In genomic region chr6:120493374-120494181, GRCm38 (mm10) we compare ENCODE assay signal across 7 mouse cellular contexts. TPM values are rescaled to one million over a fixed set of nuclear protein-coding genes. Genes with fewer than 3 reads are reported as not detected.
DNase-seq lines count a peak whose midpoint lies in the region; ATAC-seq and TF ChIP-seq lines count a peak whose summit lies in the region.

TSS of gene Tmem121b (minus strand) at chr6:120493807.

- peak within 1 kb of the TSS; percentile 39 to 54 for H3K4me3 ChIP-seq in MEL (ENCODE audit: control insufficient read depth in 1 of 2, insufficient read depth in 1 of 2, low read depth in 2 of 2, low read length in 2 of 2)
- peak within 1 kb of the TSS; percentile 62 for H3K4me3 ChIP-seq in embryonic facial prominence, embryonic 15.5 days (replicated peaks)
- H3K4me3 ChIP-seq in hindbrain, embryonic 11.5 days (ENCODE audit: low read depth, low read length): peak within 1 kb of the TSS; percentile 79

- H3K9ac ChIP-seq in MEL (ENCODE audit: control insufficient read depth, low read depth, low read length, poor library complexity, severe bottlenecking): peak within 1 kb of the TSS; percentile 49
- H3K9ac ChIP-seq in embryonic facial prominence, embryonic 15.5 days: peak within 1 kb of the TSS; percentile 24
- H3K9ac ChIP-seq in hindbrain, embryonic 11.5 days (ENCODE audit: low read depth, low read length): peak within 1 kb of the TSS; percentile 80

- peak; percentile 53 for DNase-seq in MEL (ENCODE audit: low read depth, low spot score)
- peak; percentile 54 to 67 for DNase-seq in adrenal gland, postnatal 36 days
- DNase-seq in hindbrain, embryonic 11.5 days (ENCODE audit: low spot score): peak; percentile 88
- DNase-seq in left cerebral cortex, adult 8-10 months (ENCODE audit: low spot score in 2 of 2): peak; percentile 66 to 95
- peak; percentile 95 to 96 for DNase-seq in right cerebral cortex, postnatal 10 days (ENCODE audit: low spot score in 2 of 2)

- no peaks in the 10 kb centered on the region for H3K9me3 ChIP-seq in MEL (replicated peaks; ENCODE audit: insufficient read depth, low read length)
- H3K9me3 ChIP-seq in embryonic facial prominence, embryonic 15.5 days (replicated peaks): no peaks in the 10 kb centered on the region
- H3K9me3 ChIP-seq in hindbrain, embryonic 11.5 days (ENCODE audit: control insufficient read depth, low read length): no peaks in the 10 kb centered on the region

- H3K27me3 ChIP-seq in MEL (ENCODE audit: control insufficient read depth in 1 of 2, insufficient read depth in 2 of 2, low read length in 2 of 2): peaks cover 0 to 14% of the 10 kb centered on the region in 2 experiments; a peak in 3 of 4 replicates
- H3K27me3 ChIP-seq in embryonic facial prominence, embryonic 15.5 days: peaks cover 25% of the 10 kb centered on the region
- peaks cover 14% of the 10 kb centered on the region for H3K27me3 ChIP-seq in hindbrain, embryonic 11.5 days (ENCODE audit: control insufficient read depth, insufficient read depth, low read length)

- TF ChIP-seq POLR2A in MEL (IDR thresholded peaks at IDR 0.05; ENCODE audit: control insufficient read depth in 1 of 2, insufficient read depth in 1 of 2, low read depth in 1 of 2, low read length in 2 of 2, poor library complexity in 1 of 2): no peak

- TF ChIP-seq EP300 in MEL (IDR thresholded peaks at IDR 0.05; ENCODE audit: low read depth in 1 of 2, low read length in 2 of 2): no peak

- H3K27ac ChIP-seq in MEL (ENCODE audit: control insufficient read depth, low read depth, low read length): no peak within 1 kb of the TSS
- H3K27ac ChIP-seq in embryonic facial prominence, embryonic 15.5 days (replicated peaks): no peak within 1 kb of the TSS
- peak within 1 kb of the TSS; percentile 93 for H3K27ac ChIP-seq in hindbrain, embryonic 11.5 days (ENCODE audit: low read depth, low read length)

- no peaks in the 10 kb centered on the region for H3K36me3 ChIP-seq in MEL (ENCODE audit: control insufficient read depth in 1 of 2, insufficient read depth in 2 of 2, low read length in 2 of 2)
- no peaks in the 10 kb centered on the region for H3K36me3 ChIP-seq in embryonic facial prominence, embryonic 15.5 days
- no peaks in the 10 kb centered on the region for H3K36me3 ChIP-seq in hindbrain, embryonic 11.5 days (ENCODE audit: control insufficient read depth, insufficient read depth, low read length)

- 1% methylated on average over 46 of the region's 84 CpGs for WGBS in embryonic facial prominence, embryonic 15.5 days
- WGBS in hindbrain, embryonic 11.5 days: under 1% methylated on average over 51 of the region's 84 CpGs

- H3K4me2 ChIP-seq in embryonic facial prominence, embryonic 15.5 days (replicated peaks): peak within 1 kb of the TSS; percentile 96
- H3K4me2 ChIP-seq in hindbrain, embryonic 11.5 days (replicated peaks; ENCODE audit: low read depth, low read length): peak within 1 kb of the TSS; percentile 91

- H3K79me2 ChIP-seq in MEL (ENCODE audit: control insufficient read depth, insufficient read depth, low read length, poor library complexity): no peaks in the 10 kb centered on the region

- TF ChIP-seq CTCF in MEL (IDR thresholded peaks at IDR 0.05 in 2 of 3, conservative IDR thresholded peaks at IDR 0.05 in 1 of 3; ENCODE audit: control insufficient read depth in 1 of 3, insufficient read depth in 1 of 3, low read depth in 2 of 3, low read length in 3 of 3, poor library complexity in 1 of 3, severe bottlenecking in 1 of 3): no peak

- H3K4me1 ChIP-seq in MEL (ENCODE audit: control insufficient read depth in 1 of 2, insufficient read depth in 2 of 2, low read length in 2 of 2): peaks cover 0 to 2% of the 10 kb centered on the region in 2 experiments; a peak in 1 of 4 replicates
- peaks cover 25% of the 10 kb centered on the region for H3K4me1 ChIP-seq in embryonic facial prominence, embryonic 15.5 days
- H3K4me1 ChIP-seq in hindbrain, embryonic 11.5 days (replicated peaks; ENCODE audit: control insufficient read depth, insufficient read depth, low read length): peaks cover 11% of the 10 kb centered on the region

- peak; percentile 48; the same call in 1 of the 2 replicates for ATAC-seq in embryonic facial prominence, embryonic 15.5 days (ENCODE audit: insufficient number of reproducible peaks, low FRiP score, low TSS enrichment, low read depth)
- peak; percentile 87 for ATAC-seq in hindbrain, embryonic 11.5 days (ENCODE audit: low FRiP score)
- ATAC-seq in megakaryocyte, adult 5-6 weeks (ENCODE audit: poor library complexity, severe bottlenecking): 0 out of 2 replicates have a peak, but pooled peaks have one; percentile 9

- TF ChIP-seq RAD21 in MEL (IDR thresholded peaks at IDR 0.05; ENCODE audit: low read depth, low read length): no peak

TF ChIP-seq in MEL, 35 proteins besides CTCF, POLR2A, EP300 and RAD21:
- no peak for TF ChIP-seq MAX (IDR thresholded peaks at IDR 0.05; ENCODE audit: low read length)
- TF ChIP-seq MXI1 (IDR thresholded peaks at IDR 0.05; ENCODE audit: low read depth, low read length): peak; percentile 15; the same call in 1 of the 2 replicates
- TF ChIP-seq NELFE (IDR thresholded peaks at IDR 0.05; ENCODE audit: low read depth, low read length): no peak
- no peak for TF ChIP-seq ELF1 (IDR thresholded peaks at IDR 0.05; ENCODE audit: low read depth, low read length)

RNA-seq across cellular contexts. Expression of gene Tmem121b, which starts in this region (rescaled TPM):
- not detected in 2 replicates for total RNA-seq in MEL (2012; rRNA removed)
- under 1 TPM in 1 of 2 experiments, not detected in 1; 0.18 TPM for polyA plus RNA-seq in MEL (2012; ENCODE audit: insufficient read depth in 1 of 2, insufficient read length in 2 of 2, low read depth in 1 of 2, low replicate concordance in 2 of 2, missing spikeins in 1 of 2)
- under 1 TPM in 1 of 2 experiments, not detected in 1; 0.13 TPM for total RNA-seq in adrenal gland, postnatal 36 days (2021)
- polyA plus RNA-seq in embryonic facial prominence, embryonic 15.5 days (2015; fragmentation: Nextera tagmentation; extraction: Ambion mirVana): 0.24 and 0.28 TPM in 2 replicates
- polyA plus RNA-seq in hindbrain, embryonic 11.5 days (2014; fragmentation: Nextera tagmentation; extraction: Ambion mirVana): 1.0 and 1.8 TPM in 2 replicates
- 10 to 100 TPM; 43.6 to 47.4 (median 46.5) TPM for total RNA-seq in left cerebral cortex, adult 8-10 months (2022)
- total RNA-seq in megakaryocyte, adult 5-6 weeks (2015): 0.05 TPM in 1 of 2 replicates, not detected in the other
- not detected in 2 replicates for total RNA-seq in megakaryocyte, adult 5-6 weeks (2017)

Comparison
In these comparisons a context has a peak if more than half of its experiments do, and no peak if none do; other contexts are left out.
1. RNA of gene Tmem121b (total RNA-seq): 43.6 to 47.4 TPM in left cerebral cortex, adult 8-10 months; 0.13 TPM in adrenal gland, postnatal 36 days, not detected in MEL and 0.05 TPM in megakaryocyte, adult 5-6 weeks; every median in the first group is over 10 times any median in the second.
2. Peak in DNase-seq, H3K4me3 ChIP-seq and H3K9ac ChIP-seq in MEL; RNA of the gene not detected or under 1 TPM.
3. Peak in DNase-seq in adrenal gland, postnatal 36 days; RNA of the gene not detected or under 1 TPM.
4. Peak in ATAC-seq, H3K4me3 ChIP-seq, H3K9ac ChIP-seq and H3K4me2 ChIP-seq in embryonic facial prominence, embryonic 15.5 days; RNA of the gene not detected or under 1 TPM.
5. Peak in ATAC-seq in megakaryocyte, adult 5-6 weeks; RNA of the gene not detected or under 1 TPM.
6. H3K9ac ChIP-seq: peak in every context shown above with its lines; median percentile 80 in hindbrain, embryonic 11.5 days; 49 in MEL; 24 in embryonic facial prominence, embryonic 15.5 days.
7. ATAC-seq: peak in every context shown above with its lines; median percentile 87 in hindbrain, embryonic 11.5 days; 48 in embryonic facial prominence, embryonic 15.5 days; 9 in megakaryocyte, adult 5-6 weeks.
8. Peak in every context shown above with its lines, with median percentiles within 50 percentile points of each other: DNase-seq and H3K4me3 ChIP-seq.